Mouse (Mus musculus) ES-E14 (cell line): ENCODE data around the gene Klkb1.

Experiments
- CHD2 ChIP-seq: IDR thresholded peaks from 2 replicates; pipeline ENCODE4 v1.6.1; 2014; ENCODE audit warnings: mild to moderate bottlenecking, low read depth, low read length, inconsistent platforms
- MAFK ChIP-seq: IDR thresholded peaks from 2 replicates; pipeline ENCODE4 v1.6.1; 2014; ENCODE audit warnings: mild to moderate bottlenecking, low read depth, low read length, inconsistent platforms; ENCODE audit not compliant: insufficient read depth
- ZC3H11A ChIP-seq: IDR thresholded peaks from 2 replicates; pipeline ENCODE4 v1.6.1; 2012; ENCODE audit warnings: low read depth, mild to moderate bottlenecking, inconsistent platforms, low read length, borderline replicate concordance

GRCm38 (mm10) chr8:45291790-45292189 is 2.9 kb downstream of the Klkb1 start:
- TF ChIP-seq MAFK (no peak), CHD2 (no peak), ZC3H11A (no peak)
